ENCODE assay signal across 9 mouse cellular contexts in genomic region chr3:86268074-86268702, GRCm38 (mm10). TPM values are rescaled to one million over a fixed set of nuclear protein-coding genes. Genes with fewer than 3 reads are reported as not detected.
DNase-seq lines count a peak whose midpoint lies in the region; ATAC-seq and TF ChIP-seq lines count a peak whose summit lies in the region.
"Had no signal": no experiment of that assay in that cellular context is flagged by ENCODE, and none has a peak within 500 bp of the region (broad histone marks: within the 10 kb centered on the region; RNA-seq: fewer than 3 reads in every experiment).

No protein-coding gene starts in this region.

- no peak overlapping the region for H3K4me2 ChIP-seq in kidney, embryonic 15.5 days
- H3K4me2 ChIP-seq in hindbrain, embryonic 16.5 days (ENCODE audit: low read length), result no peak overlapping the region
- no peak overlapping the region for H3K4me2 ChIP-seq in lung, embryonic 16.5 days (ENCODE audit: low read depth, low read length)
- H3K4me2 ChIP-seq: limb, embryonic 15.5 days had no signal

- DNase-seq in kidney, adult 9 months, result peak; percentile 51
- DNase-seq in ES-E14 (ENCODE audit: low read depth, low spot score), result peak; percentile 29
- DNase-seq in cerebellum, postnatal 10 days, result peak; percentile 52 to 66
- DNase-seq in retina, postnatal 7 days (ENCODE audit: low read depth, low spot score), result peak; percentile 37

- H3K27me3 ChIP-seq in kidney, embryonic 15.5 days, result no peaks in the 10 kb centered on the region
- H3K27me3 ChIP-seq in hindbrain, embryonic 16.5 days (replicated peaks; ENCODE audit: control insufficient read depth, insufficient read depth, low read length), result no peaks in the 10 kb centered on the region
- H3K27me3 ChIP-seq in lung, embryonic 16.5 days (ENCODE audit: control insufficient read depth, insufficient read depth, low read depth, low read length), result no peaks in the 10 kb centered on the region
- H3K27me3 ChIP-seq: limb, embryonic 15.5 days had no signal

- H3K4me3 ChIP-seq in kidney, embryonic 15.5 days (replicated peaks), result no peak overlapping the region
- H3K4me3 ChIP-seq in ES-E14 (ENCODE audit: insufficient read depth in 1 of 2, low read depth in 1 of 2, low read length in 2 of 2, poor library complexity in 1 of 2, severe bottlenecking in 1 of 2), result no peak overlapping the region
- H3K4me3 ChIP-seq in hindbrain, embryonic 16.5 days (ENCODE audit: low read length), result no peak overlapping the region
- no peak overlapping the region for H3K4me3 ChIP-seq in lung, embryonic 16.5 days (ENCODE audit: low read length)
- H3K4me3 ChIP-seq: limb, embryonic 15.5 days had no signal

- no peaks in the 10 kb centered on the region for H3K9me3 ChIP-seq in kidney, embryonic 15.5 days (replicated peaks)
- no peaks in the 10 kb centered on the region for H3K9me3 ChIP-seq in ES-E14 (ENCODE audit: control insufficient read depth, insufficient read depth, low read depth, low read length)
- no peaks in the 10 kb centered on the region for H3K9me3 ChIP-seq in hindbrain, embryonic 16.5 days (ENCODE audit: control insufficient read depth, low read length)
- no peaks in the 10 kb centered on the region for H3K9me3 ChIP-seq in lung, embryonic 16.5 days (ENCODE audit: control insufficient read depth, low read length)
- H3K9me3 ChIP-seq: limb, embryonic 15.5 days had no signal

- no peak overlapping the region for H3K9ac ChIP-seq in kidney, embryonic 15.5 days
- no peak overlapping the region for H3K9ac ChIP-seq in ES-E14 (ENCODE audit: insufficient read depth, low read depth, low read length, poor library complexity, severe bottlenecking)
- no peak overlapping the region for H3K9ac ChIP-seq in hindbrain, embryonic 16.5 days (ENCODE audit: low read depth, low read length)
- no peak overlapping the region for H3K9ac ChIP-seq in lung, embryonic 16.5 days (ENCODE audit: low read length)
- H3K9ac ChIP-seq: limb, embryonic 15.5 days had no signal

- 4% methylated on average over 1 of the region's 1 CpGs for WGBS in kidney, embryonic 15.5 days
- WGBS in hindbrain, embryonic 16.5 days, result 3% methylated on average over 1 of the region's 1 CpGs
- WGBS in lung, embryonic 16.5 days, result 5% methylated on average over 1 of the region's 1 CpGs

- H3K36me3 ChIP-seq in kidney, embryonic 15.5 days, result no peaks in the 10 kb centered on the region
- no peaks in the 10 kb centered on the region for H3K36me3 ChIP-seq in ES-E14 (ENCODE audit: control insufficient read depth, insufficient read depth, low read length, poor library complexity, severe bottlenecking)
- no peaks in the 10 kb centered on the region for H3K36me3 ChIP-seq in hindbrain, embryonic 16.5 days (ENCODE audit: control insufficient read depth, insufficient read depth, low read length)
- no peaks in the 10 kb centered on the region for H3K36me3 ChIP-seq in lung, embryonic 16.5 days (ENCODE audit: control insufficient read depth, insufficient read depth, low read length)
- H3K36me3 ChIP-seq: limb, embryonic 15.5 days had no signal

- H3K4me1 ChIP-seq in kidney, embryonic 15.5 days, result no peaks in the 10 kb centered on the region
- no peaks in the 10 kb centered on the region for H3K4me1 ChIP-seq in ES-E14 (ENCODE audit: control insufficient read depth in 2 of 2, insufficient read depth in 2 of 2, low read length in 2 of 2, poor library complexity in 1 of 2)
- no peaks in the 10 kb centered on the region for H3K4me1 ChIP-seq in hindbrain, embryonic 16.5 days (ENCODE audit: control insufficient read depth, insufficient read depth, low read depth, low read length)
- no peaks in the 10 kb centered on the region for H3K4me1 ChIP-seq in lung, embryonic 16.5 days (replicated peaks; ENCODE audit: control insufficient read depth, insufficient read depth, low read length)
- H3K4me1 ChIP-seq: limb, embryonic 15.5 days had no signal

- H3K27ac ChIP-seq in kidney, embryonic 15.5 days, result no peak overlapping the region
- no peak overlapping the region for H3K27ac ChIP-seq in ES-E14 (ENCODE audit: insufficient read depth, low read depth, low read length, poor library complexity, severe bottlenecking)
- no peak overlapping the region for H3K27ac ChIP-seq in hindbrain, embryonic 16.5 days (ENCODE audit: low read depth, low read length)
- no peak overlapping the region for H3K27ac ChIP-seq in lung, embryonic 16.5 days (ENCODE audit: low read length)
- H3K27ac ChIP-seq: limb, embryonic 15.5 days had no signal

- no peak for ATAC-seq in kidney, embryonic 15.5 days (replicated peaks; ENCODE audit: low FRiP score)
- ATAC-seq in hindbrain, embryonic 16.5 days, result peak; percentile 68; the same call in 1 of the 2 replicates
- ATAC-seq in lung, embryonic 16.5 days (ENCODE audit: low read depth), result 0 out of 2 replicates have a peak, but pooled peaks have one; percentile 34
- no peak for ATAC-seq in monocyte, adult 5-6 weeks (replicated peaks; ENCODE audit: insufficient number of reproducible peaks, low FRiP score, low TSS enrichment, poor library complexity, severe bottlenecking)

- in situ Hi-C loops in ES-E14 (cut with MboI; ENCODE audit: low sequenced_read_pairs in 2 of 2, unreplicated experiment in 2 of 2), result no loop called here

TF ChIP-seq in ES-E14, 5 proteins besides CTCF, POLR2A, EP300 and RAD21:
- TF ChIP-seq ZNF384 (IDR thresholded peaks at IDR 0.05; ENCODE audit: low read depth, low read length) (no peak), ZC3H11A (IDR thresholded peaks at IDR 0.05; ENCODE audit: borderline replicate concordance, low read depth, low read length) (no peak), HCFC1 (IDR thresholded peaks at IDR 0.05; ENCODE audit: borderline replicate concordance, insufficient read depth, low read length) (no peak), CHD2 (IDR thresholded peaks at IDR 0.05; ENCODE audit: low read depth, low read length) (no peak)

RNA-seq across cellular contexts. Expression of gene Lrba, which starts 43.7 kb away (rescaled TPM):
- polyA plus RNA-seq in kidney, embryonic 15.5 days (2015; fragmentation: Nextera tagmentation; extraction: Ambion mirVana), result 7.4 and 7.6 TPM in 2 replicates
- total RNA-seq in ES-E14 (2012; rRNA removed), result 14.7 and 15.9 TPM in 2 replicates
- polyA plus RNA-seq in hindbrain, embryonic 16.5 days (2015; fragmentation: Nextera tagmentation; extraction: Ambion mirVana), result 5.9 and 6.1 TPM in 2 replicates
- polyA plus RNA-seq in lung, embryonic 16.5 days (2015; fragmentation: Nextera tagmentation; extraction: Ambion mirVana), result 2.8 and 3.4 TPM in 2 replicates
- total RNA-seq in monocyte, adult 5-6 weeks (2017), result 21.8 to 48.7 TPM (median 31.8 TPM) in 3 replicates

Comparison
In these comparisons a context has a peak if more than half of its experiments do, and no peak if none do; other contexts are left out.
1. ATAC-seq: peak in hindbrain, embryonic 16.5 days (single experiment) and lung, embryonic 16.5 days (single experiment); none in kidney, embryonic 15.5 days (single experiment) and monocyte, adult 5-6 weeks (single experiment).
2. Peak in every context shown above with its lines, with median percentiles within 50 percentile points of each other: DNase-seq.